Mouse (Mus musculus) heart, postnatal 0 days (tissue): ENCODE measurements around the gene Plg.
A peak's percentile ranks its signal among the peaks of the same experiment; 100 is the strongest.

ENCODE experiments used
- CTCF ChIP-seq: IDR thresholded peaks from 2 replicates; pipeline ENCODE4 v1.5.1; 2016; ENCODE audit warnings: antibody characterized with exemption, control low read depth, low read depth
- EP300 ChIP-seq: IDR thresholded peaks from 2 replicates; pipeline ENCODE4 v1.6.1; 2016; ENCODE audit warnings: antibody characterized with exemption, low read depth

DNA sequence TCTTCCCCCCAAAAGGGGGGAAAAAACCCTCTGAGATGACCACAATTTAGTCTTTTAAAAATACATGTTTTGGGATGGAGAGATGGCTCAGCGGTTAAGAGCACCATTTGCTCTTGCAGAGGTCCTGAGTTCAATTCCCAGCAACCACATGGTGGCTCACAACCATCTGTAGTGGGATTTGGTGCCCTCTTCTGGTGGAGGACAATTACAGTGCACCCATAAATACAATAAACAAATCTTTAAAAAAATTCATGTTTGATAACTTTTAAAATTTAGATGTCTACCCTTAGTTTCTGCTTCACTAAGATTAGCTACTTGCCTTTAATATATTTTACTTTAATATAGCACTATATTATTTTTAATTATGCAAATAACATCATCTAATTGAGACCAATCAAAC, 43.7 kb downstream of the Plg start:
- TF ChIP-seq CTCF (0 out of 2 replicates have a peak, but pooled peaks have one; percentile 3), EP300 (no peak)
